Mouse (Mus musculus): Measurements from ENCODE around the gene Mypn. TPM values are rescaled to one million over a fixed set of nuclear protein-coding genes. Genes with fewer than 3 reads are reported as not detected.

The Mypn gene
- polyA plus RNA-seq, 1 experiment from 2014 or later: 8.7 TPM

GRCm38 (mm10) chr10:63154726-63155125 lies 49.0 kb downstream of the Mypn start:
- no peak for ATAC-seq (ENCODE audit: insufficient number of reproducible peaks, insufficient read depth, low FRiP score, low read depth)
- Histone ChIP-seq H3K4me3 (ENCODE audit: control insufficient read depth in 1 of 2, insufficient read depth in 1 of 2, low read depth in 1 of 2, low read length in 2 of 2) (no peak overlapping the region), H3K27me3 (ENCODE audit: control insufficient read depth, insufficient read depth, low read length) (no peaks in the 10 kb centered on the region), H3K9me3 (ENCODE audit: control insufficient read depth, low read length) (no peaks in the 10 kb centered on the region), H3K4me2 (ENCODE audit: low read length) (no peak overlapping the region), H3K27ac (replicated peaks in 1 of 2; ENCODE audit: control insufficient read depth in 1 of 2, insufficient read depth in 1 of 2, low read depth in 2 of 2, low read length in 2 of 2) (no peak overlapping the region), H3K36me3 (ENCODE audit: control insufficient read depth, insufficient read depth, low read length) (no peaks in the 10 kb centered on the region), H3K4me1 (ENCODE audit: control insufficient read depth in 2 of 2, insufficient read depth in 2 of 2, low read length in 2 of 2) (peaks cover 15 to 17% of the 10 kb centered on the region in 2 experiments), H3K9ac (ENCODE audit: low read length) (no peak overlapping the region)
- WGBS: 89% methylated on average over 4 of the region's 4 CpGs

GRCm38 (mm10) chr10:63154226-63154625 lies 49.5 kb downstream of the Mypn start:
- no peak overlapping the region for H3K9ac ChIP-seq (ENCODE audit: low read length)
- no peak overlapping the region for H3K27ac ChIP-seq (replicated peaks in 1 of 2; ENCODE audit: control insufficient read depth in 1 of 2, insufficient read depth in 1 of 2, low read depth in 2 of 2, low read length in 2 of 2)
- no peaks in the 10 kb centered on the region for H3K27me3 ChIP-seq (ENCODE audit: control insufficient read depth, insufficient read depth, low read length)
- no peak for ATAC-seq (ENCODE audit: insufficient number of reproducible peaks, insufficient read depth, low FRiP score, low read depth)
- no peaks in the 10 kb centered on the region for H3K36me3 ChIP-seq (ENCODE audit: control insufficient read depth, insufficient read depth, low read length)
- WGBS: 85% methylated on average over 6 of the region's 6 CpGs
- H3K4me3 ChIP-seq (ENCODE audit: control insufficient read depth in 1 of 2, insufficient read depth in 1 of 2, low read depth in 1 of 2, low read length in 2 of 2): no peak overlapping the region
- no peak overlapping the region for H3K4me2 ChIP-seq (ENCODE audit: low read length)
- peaks cover 15 to 17% of the 10 kb centered on the region in 2 experiments for H3K4me1 ChIP-seq (ENCODE audit: control insufficient read depth in 2 of 2, insufficient read depth in 2 of 2, low read length in 2 of 2)
- H3K9me3 ChIP-seq (ENCODE audit: control insufficient read depth, low read length): no peaks in the 10 kb centered on the region

- Histone ChIP-seq H3K27ac (replicated peaks in 1 of 2; ENCODE audit: control insufficient read depth in 1 of 2, insufficient read depth in 1 of 2, low read depth in 2 of 2, low read length in 2 of 2) (no peak overlapping the region), H3K4me3 (ENCODE audit: control insufficient read depth in 1 of 2, insufficient read depth in 1 of 2, low read depth in 1 of 2, low read length in 2 of 2) (no peak overlapping the region), H3K36me3 (ENCODE audit: control insufficient read depth, insufficient read depth, low read length) (no peaks in the 10 kb centered on the region), H3K4me1 (ENCODE audit: control insufficient read depth in 2 of 2, insufficient read depth in 2 of 2, low read length in 2 of 2) (peaks cover 15 to 17% of the 10 kb centered on the region in 2 experiments), H3K27me3 (ENCODE audit: control insufficient read depth, insufficient read depth, low read length) (no peaks in the 10 kb centered on the region), H3K9me3 (ENCODE audit: control insufficient read depth, low read length) (no peaks in the 10 kb centered on the region), H3K9ac (ENCODE audit: low read length) (no peak overlapping the region), H3K4me2 (ENCODE audit: low read length) (no peak overlapping the region)
- ATAC-seq (ENCODE audit: insufficient number of reproducible peaks, insufficient read depth, low FRiP score, low read depth): no peak
- 39% methylated on average over 3 of the region's 3 CpGs for WGBS
Measured at GRCm38 (mm10) chr10:63153563-63153962, 50.2 kb downstream of the Mypn start.

- Histone ChIP-seq H3K27ac (replicated peaks in 1 of 2; ENCODE audit: control insufficient read depth in 1 of 2, insufficient read depth in 1 of 2, low read depth in 2 of 2, low read length in 2 of 2) (no peak overlapping the region), H3K4me1 (ENCODE audit: control insufficient read depth in 2 of 2, insufficient read depth in 2 of 2, low read length in 2 of 2) (peaks cover 8 to 10% of the 10 kb centered on the region in 2 experiments), H3K27me3 (ENCODE audit: control insufficient read depth, insufficient read depth, low read length) (no peaks in the 10 kb centered on the region), H3K4me2 (ENCODE audit: low read length) (no peak overlapping the region), H3K36me3 (ENCODE audit: control insufficient read depth, insufficient read depth, low read length) (0 out of 2 replicates have a peak, but pooled peaks cover 3% of the 10 kb centered on the region), H3K9me3 (ENCODE audit: control insufficient read depth, low read length) (no peaks in the 10 kb centered on the region), H3K9ac (ENCODE audit: low read length) (no peak overlapping the region), H3K4me3 (ENCODE audit: control insufficient read depth in 1 of 2, insufficient read depth in 1 of 2, low read depth in 1 of 2, low read length in 2 of 2) (no peak overlapping the region)
- no peak for ATAC-seq (ENCODE audit: insufficient number of reproducible peaks, insufficient read depth, low FRiP score, low read depth)
Measured at GRCm38 (mm10) chr10:63152358-63152757, 51.4 kb downstream of the Mypn start.

- Histone ChIP-seq H3K4me3 (ENCODE audit: control insufficient read depth in 1 of 2, insufficient read depth in 1 of 2, low read depth in 1 of 2, low read length in 2 of 2) (no peak overlapping the region), H3K9ac (ENCODE audit: low read length) (no peak overlapping the region), H3K27ac (replicated peaks in 1 of 2; ENCODE audit: control insufficient read depth in 1 of 2, insufficient read depth in 1 of 2, low read depth in 2 of 2, low read length in 2 of 2) (no peak overlapping the region), H3K9me3 (ENCODE audit: control insufficient read depth, low read length) (0 out of 2 replicates have a peak, but pooled peaks cover 3% of the 10 kb centered on the region), H3K4me1 (ENCODE audit: control insufficient read depth in 2 of 2, insufficient read depth in 2 of 2, low read length in 2 of 2) (no peaks in the 10 kb centered on the region), H3K4me2 (ENCODE audit: low read length) (no peak overlapping the region), H3K36me3 (ENCODE audit: control insufficient read depth, insufficient read depth, low read length) (0 out of 2 replicates have a peak, but pooled peaks cover 9% of the 10 kb centered on the region), H3K27me3 (ENCODE audit: control insufficient read depth, insufficient read depth, low read length) (no peaks in the 10 kb centered on the region)
- WGBS: 88% methylated on average over 13 of the region's 13 CpGs
- ATAC-seq (ENCODE audit: insufficient number of reproducible peaks, insufficient read depth, low FRiP score, low read depth): no peak
Measured at GRCm38 (mm10) chr10:63142660-63143059, 61.1 kb downstream of the Mypn start.

GRCm38 (mm10) chr10:63136436-63136835 lies 67.3 kb downstream of the Mypn start:
- Histone ChIP-seq H3K9ac (ENCODE audit: low read length) (no peak overlapping the region), H3K4me1 (ENCODE audit: control insufficient read depth in 2 of 2, insufficient read depth in 2 of 2, low read length in 2 of 2) (no peaks in the 10 kb centered on the region), H3K36me3 (ENCODE audit: control insufficient read depth, insufficient read depth, low read length) (peaks cover 11% of the 10 kb centered on the region; the same call in 1 of the 2 replicates), H3K4me2 (ENCODE audit: low read length) (no peak overlapping the region), H3K27ac (replicated peaks in 1 of 2; ENCODE audit: control insufficient read depth in 1 of 2, insufficient read depth in 1 of 2, low read depth in 2 of 2, low read length in 2 of 2) (no peak overlapping the region), H3K27me3 (ENCODE audit: control insufficient read depth, insufficient read depth, low read length) (no peaks in the 10 kb centered on the region), H3K9me3 (ENCODE audit: control insufficient read depth, low read length) (no peaks in the 10 kb centered on the region), H3K4me3 (ENCODE audit: control insufficient read depth in 1 of 2, insufficient read depth in 1 of 2, low read depth in 1 of 2, low read length in 2 of 2) (no peak overlapping the region)
- no peak for ATAC-seq (ENCODE audit: insufficient number of reproducible peaks, insufficient read depth, low FRiP score, low read depth)
- WGBS: 83% methylated on average over 6 of the region's 6 CpGs

GRCm38 (mm10) chr10:63135680-63136079 lies 68.1 kb downstream of the Mypn start:
- no peaks in the 10 kb centered on the region for H3K9me3 ChIP-seq (ENCODE audit: control insufficient read depth, low read length)
- no peak overlapping the region for H3K9ac ChIP-seq (ENCODE audit: low read length)
- ATAC-seq (ENCODE audit: insufficient number of reproducible peaks, insufficient read depth, low FRiP score, low read depth): no peak
- no peaks in the 10 kb centered on the region for H3K27me3 ChIP-seq (ENCODE audit: control insufficient read depth, insufficient read depth, low read length)
- no peak overlapping the region for H3K27ac ChIP-seq (replicated peaks in 1 of 2; ENCODE audit: control insufficient read depth in 1 of 2, insufficient read depth in 1 of 2, low read depth in 2 of 2, low read length in 2 of 2)
- H3K4me1 ChIP-seq (ENCODE audit: control insufficient read depth in 2 of 2, insufficient read depth in 2 of 2, low read length in 2 of 2): no peaks in the 10 kb centered on the region
- WGBS: 41% methylated on average over 12 of the region's 12 CpGs
- no peak overlapping the region for H3K4me3 ChIP-seq (ENCODE audit: control insufficient read depth in 1 of 2, insufficient read depth in 1 of 2, low read depth in 1 of 2, low read length in 2 of 2)
- H3K4me2 ChIP-seq (ENCODE audit: low read length): no peak overlapping the region
- peaks cover 12% of the 10 kb centered on the region for H3K36me3 ChIP-seq (ENCODE audit: control insufficient read depth, insufficient read depth, low read length)

GRCm38 (mm10) chr10:63133326-63133725 lies 70.4 kb downstream of the Mypn start:
- no peak overlapping the region for H3K27ac ChIP-seq (replicated peaks in 1 of 2; ENCODE audit: control insufficient read depth in 1 of 2, insufficient read depth in 1 of 2, low read depth in 2 of 2, low read length in 2 of 2)
- H3K9ac ChIP-seq (ENCODE audit: low read length): no peak overlapping the region
- peaks cover 0 to 3% of the 10 kb centered on the region in 2 experiments; a peak in 2 of 4 replicates for H3K4me1 ChIP-seq (ENCODE audit: control insufficient read depth in 2 of 2, insufficient read depth in 2 of 2, low read length in 2 of 2)
- no peak overlapping the region for H3K4me3 ChIP-seq (ENCODE audit: control insufficient read depth in 1 of 2, insufficient read depth in 1 of 2, low read depth in 1 of 2, low read length in 2 of 2)
- no peak for ATAC-seq (ENCODE audit: insufficient number of reproducible peaks, insufficient read depth, low FRiP score, low read depth)
- H3K27me3 ChIP-seq (ENCODE audit: control insufficient read depth, insufficient read depth, low read length): no peaks in the 10 kb centered on the region
- H3K4me2 ChIP-seq (ENCODE audit: low read length): no peak overlapping the region
- H3K9me3 ChIP-seq (ENCODE audit: control insufficient read depth, low read length): no peaks in the 10 kb centered on the region
- H3K36me3 ChIP-seq (ENCODE audit: control insufficient read depth, insufficient read depth, low read length): peaks cover 15% of the 10 kb centered on the region
- 88% methylated on average over 4 of the region's 4 CpGs for WGBS
